Mouse (Mus musculus) neural tube, embryonic 13.5 days (tissue): ENCODE results near the gene Pex6. TPM values are rescaled to one million over a fixed set of nuclear protein-coding genes. Genes with fewer than 3 reads are reported as not detected.

Source experiments
- ATAC-seq: fragments of 200-750 bp; cut with Nextera tagmentation; 2 replicates; pipeline ENCODE4 v1.8.0; 2017; ENCODE audit warnings: low read depth, mild to moderate bottlenecking, moderate TSS enrichment, moderate library complexity
- H3K27ac ChIP-seq: fragments of 300-500 bp; sonication (generic); replicated peaks from 2 replicates; pipeline ENCODE4 v1.5.1; 2015; ENCODE audit warnings: moderate library complexity, mild to moderate bottlenecking, inconsistent platforms
- H3K27me3 ChIP-seq: fragments of 300-500 bp; sonication (generic); 2 replicates; pipeline ENCODE4 v1.6.1; 2015; ENCODE audit warnings: mild to moderate bottlenecking, inconsistent platforms
- H3K36me3 ChIP-seq: fragments of 300-500 bp; sonication (generic); 2 replicates; pipeline ENCODE4 v1.6.1; 2015; ENCODE audit warnings: mild to moderate bottlenecking, inconsistent platforms
- H3K4me1 ChIP-seq: fragments of 300-500 bp; sonication (generic); replicated peaks from 2 replicates; pipeline ENCODE4 v1.6.1; 2015; ENCODE audit warnings: inconsistent platforms
- H3K4me2 ChIP-seq: fragments of 300-500 bp; sonication (generic); 2 replicates; pipeline ENCODE4 v1.6.1; 2015; ENCODE audit warnings: inconsistent platforms, mild to moderate bottlenecking, moderate library complexity
- H3K4me3 ChIP-seq: fragments of 300-500 bp; sonication (generic); 2 replicates; pipeline ENCODE4 v1.5.1; 2015; ENCODE audit warnings: mild to moderate bottlenecking, inconsistent platforms
- H3K9ac ChIP-seq: fragments of 300-500 bp; sonication (generic); 2 replicates; pipeline ENCODE4 v1.6.1; 2015; ENCODE audit warnings: moderate library complexity, mild to moderate bottlenecking, inconsistent platforms
- H3K9me3 ChIP-seq: fragments of 300-500 bp; sonication (generic); 2 replicates; pipeline ENCODE4 v1.6.1; 2016; ENCODE audit warnings: inconsistent platforms
- WGBS: fragments of 180-500 bp; shearing (Covaris S2); methylation state at CpG from one replicate; pipeline ENCODE4 v1.1.7; 2015; 5-methylcytosine and 5-hydroxymethylcytosine counted together
- polyA plus RNA-seq: library from polyadenylated mRNA; unstranded; fragments of >200 nt; fragmentation: Nextera tagmentation; extraction: Ambion mirVana; gene quantifications from 2 replicates; pipeline ENCODE4 v1.2.1, GENCODE M21; 2015

Pex6 gene
- polyA plus RNA-seq, 1 experiment from 2014 or later, result 23.2 TPM

DNA sequence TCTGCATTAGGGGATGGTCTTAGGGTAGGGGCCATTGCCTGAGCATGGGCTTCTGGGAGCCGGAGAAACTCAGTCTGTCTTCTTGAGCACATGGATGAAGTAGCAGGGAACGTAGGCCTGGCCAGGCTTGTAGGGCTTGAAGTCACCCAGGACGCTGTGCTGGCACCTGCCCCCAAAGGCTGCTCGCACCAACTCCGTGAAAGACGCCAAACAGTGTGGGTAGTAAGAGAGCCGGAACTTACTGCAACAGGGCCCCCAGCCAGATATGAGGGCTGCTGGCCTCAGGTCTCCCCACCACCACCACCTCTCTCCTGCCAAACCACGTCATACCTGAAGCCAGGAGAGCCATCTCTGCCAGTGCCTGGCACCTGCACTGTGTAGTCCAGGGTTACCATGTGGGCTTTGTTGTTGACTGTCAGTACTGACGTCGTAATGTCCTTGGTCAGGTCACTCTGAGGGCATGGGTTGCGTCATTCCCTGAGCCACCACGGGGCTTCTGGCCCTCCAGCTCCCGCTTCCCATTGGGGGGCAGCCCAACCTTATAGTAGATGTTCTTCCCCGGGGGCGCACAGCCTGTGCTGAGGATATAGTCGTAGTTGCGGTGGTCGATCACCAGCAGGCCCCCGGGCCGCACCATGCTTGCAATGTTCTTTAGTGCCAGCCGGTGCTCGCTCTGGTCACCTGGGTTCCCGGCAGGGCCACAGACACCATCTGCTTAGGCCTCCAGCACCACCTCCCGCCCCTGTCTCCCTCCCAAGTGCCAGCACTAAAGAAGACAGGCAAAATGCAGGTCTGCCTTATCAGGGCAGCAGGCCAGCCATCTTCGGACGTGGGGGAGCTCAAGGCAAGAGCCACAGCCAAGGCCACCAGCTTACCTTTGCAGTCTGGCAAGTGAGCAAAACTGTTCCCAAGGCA, 14.7 kb downstream of the Pex6 start:
- ATAC-seq, result no peak
- Histone ChIP-seq H3K36me3 (peaks cover 47% of the 10 kb centered on the region), H3K4me1 (no peaks in the 10 kb centered on the region; the same call in 1 of the 2 replicates), H3K4me3 (no peak overlapping the region), H3K9me3 (no peaks in the 10 kb centered on the region), H3K27me3 (peaks cover 19% of the 10 kb centered on the region), H3K4me2 (no peak overlapping the region), H3K9ac (no peak overlapping the region), H3K27ac (no peak overlapping the region)
- 91% methylated on average over 26 of the region's 26 CpGs for WGBS

DNA sequence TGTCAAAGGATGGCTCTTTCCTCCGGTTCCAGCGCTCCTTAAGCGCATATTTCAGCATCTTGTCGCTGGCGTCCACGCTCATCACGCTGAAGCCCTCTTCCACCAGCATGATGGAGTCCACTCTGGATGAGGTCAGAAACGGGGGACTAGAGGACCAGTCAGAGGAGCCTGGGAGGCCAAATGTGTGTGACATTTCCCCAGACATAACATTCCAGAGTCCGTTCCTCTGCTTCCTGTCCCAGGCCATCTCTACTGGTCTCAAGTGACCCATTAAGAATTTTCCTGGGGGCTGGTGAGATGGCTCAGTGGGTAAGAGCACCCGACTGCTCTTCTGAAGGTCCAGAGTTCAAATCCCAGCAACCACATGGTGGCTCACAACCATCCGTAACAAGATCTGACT, 16.0 kb downstream of the Pex6 start:
- Histone ChIP-seq H3K9ac (no peak overlapping the region), H3K27me3 (peaks cover 19% of the 10 kb centered on the region), H3K27ac (no peak overlapping the region), H3K9me3 (no peaks in the 10 kb centered on the region), H3K36me3 (peaks cover 34% of the 10 kb centered on the region), H3K4me3 (no peak overlapping the region), H3K4me1 (no peaks in the 10 kb centered on the region; the same call in 1 of the 2 replicates), H3K4me2 (no peak overlapping the region)
- WGBS, result 88% methylated on average over 11 of the region's 11 CpGs
- ATAC-seq, result no peak

DNA sequence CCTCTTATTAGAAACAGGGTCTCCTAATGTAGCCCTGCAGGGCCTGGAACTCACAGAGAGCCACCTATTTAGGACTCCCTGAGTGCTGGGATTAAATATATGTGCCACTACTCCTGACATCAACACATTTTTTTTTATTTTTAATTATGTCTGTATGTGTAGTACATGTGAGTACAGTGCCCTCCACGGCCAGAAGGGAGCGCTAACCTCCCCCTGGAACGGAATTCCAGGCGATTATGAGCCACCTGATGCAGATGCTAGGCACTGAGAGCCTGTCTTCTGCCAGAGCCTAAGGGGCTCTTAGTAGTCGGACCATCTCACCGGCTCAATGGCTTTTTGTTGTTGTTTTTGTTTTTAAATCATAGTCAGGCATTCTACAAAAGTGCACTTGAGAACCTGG, 16.8 kb downstream of the Pex6 start:
- H3K9ac ChIP-seq, result no peak overlapping the region
- 41% methylated on average over 6 of the region's 6 CpGs for WGBS

DNA sequence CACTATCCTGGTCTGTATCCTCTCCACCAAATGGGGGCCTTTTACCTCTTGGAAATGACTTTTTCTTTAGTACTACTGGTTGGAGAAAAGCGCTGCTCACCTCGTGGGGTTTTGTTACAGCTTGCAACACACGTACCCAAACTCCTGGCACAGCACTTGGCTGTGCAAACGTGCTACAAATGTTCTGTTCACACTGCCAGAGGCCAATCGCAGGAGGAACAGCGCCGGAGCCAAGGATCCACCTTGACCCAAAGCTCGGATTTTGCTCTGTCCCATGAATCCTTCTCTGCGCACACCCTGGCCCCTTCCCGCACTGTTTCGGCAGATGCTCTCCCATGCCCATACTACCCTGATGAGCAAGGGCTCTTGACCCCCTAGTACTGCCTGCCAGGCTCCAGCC, 17.2 kb downstream of the Pex6 start:
- 49% methylated on average over 11 of the region's 11 CpGs for WGBS
- no peak for ATAC-seq

More for the DNA sequence above, 16.8 kb downstream of the Pex6 start:
- peaks cover 19% of the 10 kb centered on the region for H3K27me3 ChIP-seq
- H3K4me1 ChIP-seq, result no peaks in the 10 kb centered on the region; the same call in 1 of the 2 replicates
- ATAC-seq, result no peak
- H3K36me3 ChIP-seq, result peaks cover 31% of the 10 kb centered on the region
- no peak overlapping the region for H3K4me3 ChIP-seq
- H3K9me3 ChIP-seq, result no peaks in the 10 kb centered on the region
- H3K27ac ChIP-seq, result no peak overlapping the region
- no peak overlapping the region for H3K4me2 ChIP-seq

DNA sequence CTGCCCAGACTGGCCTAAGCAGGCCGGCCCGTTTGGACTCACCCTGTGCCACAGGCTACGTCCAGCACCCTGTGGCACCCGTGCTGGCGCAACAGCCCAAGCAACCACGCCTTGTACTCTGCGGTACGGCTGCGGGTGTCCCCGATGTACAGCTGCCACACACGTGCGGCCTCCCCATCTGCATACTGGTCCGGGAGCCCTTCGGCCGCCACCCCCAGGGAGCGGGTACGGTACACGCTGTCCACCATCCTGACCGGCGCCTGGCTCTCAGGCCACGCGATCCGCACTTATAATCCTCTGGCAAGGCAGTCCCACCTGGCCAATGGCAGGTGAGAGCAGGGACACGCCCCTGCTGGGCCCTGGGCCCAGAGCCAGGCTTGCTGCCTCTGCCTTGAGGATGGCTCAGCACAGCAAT, 17.6 kb downstream of the Pex6 start, which contains the start of gene Gnmt:
Gene Gnmt (minus strand): TSS at position 265 of the 415 bp plus-strand sequence.
- H3K36me3 ChIP-seq, result peaks cover 22% of the 10 kb centered on the region
- peak within 1 kb of the TSS; percentile 51 for H3K9ac ChIP-seq
- 24% methylated on average over 24 of the region's 24 CpGs for WGBS
- H3K27ac ChIP-seq, result no peak within 1 kb of the TSS
- no peaks in the 10 kb centered on the region; the same call in 1 of the 2 replicates for H3K4me1 ChIP-seq
- peaks cover 19% of the 10 kb centered on the region for H3K27me3 ChIP-seq
- no peak for ATAC-seq
- H3K9me3 ChIP-seq, result no peaks in the 10 kb centered on the region
- H3K4me2 ChIP-seq, result peak within 1 kb of the TSS; percentile 21; the same call in 1 of the 2 replicates
- H3K4me3 ChIP-seq, result no peak within 1 kb of the TSS

More for the DNA sequence above, 17.2 kb downstream of the Pex6 start:
- 0 out of 2 replicates have a peak overlapping the region, but pooled peaks have one; percentile 21 for H3K4me2 ChIP-seq
- H3K36me3 ChIP-seq, result peaks cover 26% of the 10 kb centered on the region
- peaks cover 19% of the 10 kb centered on the region for H3K27me3 ChIP-seq
- no peaks in the 10 kb centered on the region for H3K9me3 ChIP-seq
- no peaks in the 10 kb centered on the region; the same call in 1 of the 2 replicates for H3K4me1 ChIP-seq
- H3K9ac ChIP-seq, result peak overlapping the region; percentile 51; the same call in 1 of the 2 replicates
- H3K27ac ChIP-seq, result no peak overlapping the region
- no peak overlapping the region for H3K4me3 ChIP-seq

DNA sequence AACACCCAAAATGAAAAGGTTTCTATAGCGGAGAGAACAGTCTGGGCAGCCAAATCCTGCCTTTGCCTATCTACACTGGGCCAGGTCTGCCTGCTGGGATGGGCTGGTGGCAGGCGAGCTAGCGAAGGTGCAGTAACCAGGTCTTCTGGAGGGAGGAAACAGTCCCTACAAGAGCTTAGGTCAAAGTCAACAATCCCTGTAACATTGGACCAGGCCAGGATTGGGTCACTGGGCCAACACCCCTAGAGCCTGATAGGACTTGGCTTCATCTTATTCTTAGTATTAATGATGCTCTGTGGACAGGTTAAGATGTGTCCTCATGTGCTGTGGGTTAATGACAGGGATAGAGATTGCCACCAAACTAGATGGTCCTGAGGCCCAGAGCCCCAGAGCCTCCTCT, 22.8 kb downstream of the Pex6 start:
- Histone ChIP-seq H3K27me3 (peaks cover 7% of the 10 kb centered on the region), H3K4me3 (no peak overlapping the region), H3K9me3 (no peaks in the 10 kb centered on the region), H3K4me2 (no peak overlapping the region), H3K9ac (no peak overlapping the region), H3K36me3 (peaks cover 40% of the 10 kb centered on the region), H3K27ac (no peak overlapping the region), H3K4me1 (no peaks in the 10 kb centered on the region; the same call in 1 of the 2 replicates)
- 92% methylated on average over 3 of the region's 3 CpGs for WGBS
- no peak for ATAC-seq

DNA sequence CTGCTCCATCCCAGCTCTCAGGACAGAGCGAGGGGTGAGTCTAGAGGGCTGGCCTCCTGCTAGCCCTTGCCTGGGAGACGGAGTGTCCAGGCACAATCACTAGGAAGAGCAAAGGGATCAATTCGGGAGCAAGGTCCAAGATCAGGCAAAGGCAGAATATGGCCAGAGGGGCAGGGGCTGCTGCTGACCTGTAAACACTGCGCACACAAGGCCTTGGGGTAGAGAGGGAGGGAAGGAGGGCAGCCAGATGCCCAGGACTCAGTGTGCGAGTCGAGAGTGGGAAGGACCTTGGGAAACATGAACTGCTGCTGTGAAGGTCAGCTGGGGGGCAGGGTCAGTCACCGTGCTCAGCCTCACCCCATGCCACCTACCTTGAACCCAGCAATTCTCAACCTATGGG, 24.0 kb downstream of the Pex6 start:
- Histone ChIP-seq H3K9me3 (no peaks in the 10 kb centered on the region), H3K4me3 (no peak overlapping the region), H3K4me2 (no peak overlapping the region), H3K4me1 (no peaks in the 10 kb centered on the region), H3K36me3 (peaks cover 42% of the 10 kb centered on the region), H3K27ac (no peak overlapping the region), H3K27me3 (no peaks in the 10 kb centered on the region), H3K9ac (no peak overlapping the region)
- ATAC-seq, result 0 out of 2 replicates have a peak, but pooled peaks have one; percentile 19
- 89% methylated on average over 7 of the region's 7 CpGs for WGBS

DNA sequence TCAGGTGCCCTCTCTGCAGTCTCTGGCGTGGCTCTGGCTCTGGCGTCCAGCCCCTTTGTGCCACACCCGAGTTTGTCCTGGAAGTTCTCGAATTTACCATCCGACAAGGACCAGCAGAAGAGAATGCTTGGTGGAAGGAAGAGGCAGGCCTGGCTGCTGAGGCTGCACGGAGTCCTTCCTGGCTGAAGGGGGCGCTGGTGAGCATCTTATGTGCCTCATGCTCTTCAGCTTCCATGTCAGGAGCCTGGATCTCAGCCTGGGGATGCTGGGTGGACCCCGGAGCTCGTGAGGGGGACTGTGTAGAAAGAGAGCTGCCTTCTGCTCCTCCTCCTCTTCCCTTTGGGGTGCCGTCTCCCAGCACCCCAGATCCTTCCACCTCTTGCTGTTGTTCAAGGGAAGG, 24.9 kb downstream of the Pex6 start:
- no peak overlapping the region for H3K9ac ChIP-seq
- no peak for ATAC-seq
- 63% methylated on average over 10 of the region's 10 CpGs for WGBS

DNA sequence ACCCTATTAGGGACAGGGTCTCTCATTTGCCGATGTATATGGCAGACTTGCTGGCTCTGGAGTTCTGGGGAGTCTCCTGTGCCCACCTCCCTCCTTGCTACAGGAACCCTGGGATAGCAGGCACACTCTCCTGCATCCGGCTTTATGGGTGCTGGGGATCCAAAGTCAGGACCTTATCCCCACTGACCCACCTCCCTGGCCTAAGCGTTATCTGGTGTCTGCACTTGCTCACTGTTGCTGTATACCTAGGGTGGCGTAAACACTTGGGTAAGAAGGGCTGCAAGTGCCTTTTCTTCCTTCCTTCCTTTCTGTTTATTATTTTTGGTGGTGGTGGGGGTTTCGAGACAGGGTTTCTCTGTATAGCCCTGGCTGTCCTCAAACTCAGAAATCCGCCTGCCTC, 30.0 kb downstream of the Pex6 start:
- H3K4me1 ChIP-seq, result no peaks in the 10 kb centered on the region
- H3K4me3 ChIP-seq, result no peak overlapping the region
- peaks cover 70% of the 10 kb centered on the region for H3K36me3 ChIP-seq
- no peaks in the 10 kb centered on the region for H3K27me3 ChIP-seq
- no peak overlapping the region for H3K9ac ChIP-seq
- H3K27ac ChIP-seq, result no peak overlapping the region
- no peak overlapping the region for H3K4me2 ChIP-seq
- H3K9me3 ChIP-seq, result no peaks in the 10 kb centered on the region
- ATAC-seq, result no peak
- WGBS, result 98% methylated on average over 6 of the region's 6 CpGs

More for the DNA sequence above, 24.9 kb downstream of the Pex6 start:
- Histone ChIP-seq H3K9me3 (no peaks in the 10 kb centered on the region), H3K4me1 (no peaks in the 10 kb centered on the region), H3K4me3 (no peak overlapping the region), H3K27me3 (no peaks in the 10 kb centered on the region), H3K27ac (no peak overlapping the region), H3K4me2 (no peak overlapping the region), H3K36me3 (peaks cover 44% of the 10 kb centered on the region)

DNA sequence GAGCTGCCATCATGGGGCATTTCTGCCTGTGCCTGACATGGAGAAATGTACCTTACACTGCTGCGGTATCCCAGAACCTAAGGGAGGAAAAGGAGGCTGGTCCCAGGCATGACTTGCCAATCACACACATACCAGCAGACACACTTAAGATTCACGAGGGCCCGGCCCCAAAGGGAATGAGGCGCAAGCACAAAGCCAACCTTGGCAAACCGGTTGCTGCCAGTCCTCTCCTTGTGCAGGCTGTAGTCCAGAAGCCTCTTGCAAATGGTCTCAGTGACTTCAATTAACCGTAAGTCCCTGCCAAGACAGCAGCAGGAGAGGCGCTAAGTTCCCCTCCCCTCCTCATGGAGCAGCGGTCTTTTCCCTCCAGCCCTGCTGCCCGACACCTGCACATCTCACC, 31.7 kb downstream of the Pex6 start:
- Histone ChIP-seq H3K27me3 (no peaks in the 10 kb centered on the region), H3K9me3 (no peaks in the 10 kb centered on the region), H3K4me1 (no peaks in the 10 kb centered on the region), H3K27ac (no peak overlapping the region), H3K4me3 (no peak overlapping the region), H3K36me3 (peaks cover 72% of the 10 kb centered on the region), H3K4me2 (no peak overlapping the region), H3K9ac (no peak overlapping the region)
- 89% methylated on average over 9 of the region's 9 CpGs for WGBS
- no peak for ATAC-seq

DNA sequence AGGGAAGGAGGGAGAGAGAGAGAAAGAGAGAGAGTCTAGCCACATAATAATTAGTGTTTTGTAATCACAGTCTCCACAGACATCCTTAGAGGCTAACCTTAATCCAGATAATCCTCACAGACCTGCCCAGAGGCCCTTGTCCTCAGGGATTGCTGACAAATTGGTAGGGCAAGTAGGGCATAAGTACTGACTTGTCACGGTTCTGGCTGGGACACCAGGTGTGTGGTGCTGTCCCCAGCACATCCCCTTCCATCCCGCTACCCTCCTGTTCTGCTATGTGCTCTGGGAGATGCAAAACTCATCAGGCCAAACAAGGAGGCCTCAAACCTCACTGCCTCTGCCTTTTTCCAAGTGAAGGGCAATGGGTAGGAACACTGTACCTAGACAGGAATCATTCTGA, 34.2 kb downstream of the Pex6 start:
- Histone ChIP-seq H3K27ac (no peak overlapping the region), H3K36me3 (peaks cover 63% of the 10 kb centered on the region), H3K27me3 (no peaks in the 10 kb centered on the region), H3K4me3 (no peak overlapping the region), H3K4me2 (no peak overlapping the region), H3K9ac (no peak overlapping the region), H3K9me3 (no peaks in the 10 kb centered on the region), H3K4me1 (peaks cover 12% of the 10 kb centered on the region)
- ATAC-seq, result no peak
- WGBS, result 87% methylated on average over 2 of the region's 2 CpGs

DNA sequence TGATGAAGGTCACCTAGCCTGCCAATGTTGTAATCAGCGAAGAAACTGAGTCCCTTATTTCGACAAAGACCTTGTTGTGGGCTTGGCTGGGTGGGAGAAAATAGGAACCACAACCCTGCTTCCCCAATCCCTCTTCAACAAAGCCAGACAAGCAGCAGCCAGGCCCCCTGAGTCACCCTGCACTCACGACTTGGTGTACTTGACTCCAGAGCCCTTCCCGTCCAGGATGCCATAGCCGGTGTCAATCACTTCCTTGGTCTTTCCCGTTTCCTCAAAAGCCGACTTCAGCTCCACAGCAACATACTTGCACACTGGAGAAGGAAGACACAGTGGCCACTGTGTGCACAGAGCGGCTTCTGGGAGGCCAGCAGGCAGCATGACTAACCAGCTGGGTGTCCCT, 36.0 kb downstream of the Pex6 start:
- no peak overlapping the region for H3K9ac ChIP-seq
- no peaks in the 10 kb centered on the region for H3K27me3 ChIP-seq
- no peak for ATAC-seq
- 87% methylated on average over 8 of the region's 8 CpGs for WGBS
- peaks cover 22% of the 10 kb centered on the region for H3K4me1 ChIP-seq
- no peaks in the 10 kb centered on the region for H3K9me3 ChIP-seq
- H3K27ac ChIP-seq, result no peak overlapping the region
- no peak overlapping the region for H3K4me2 ChIP-seq
- peaks cover 50% of the 10 kb centered on the region for H3K36me3 ChIP-seq
- H3K4me3 ChIP-seq, result no peak overlapping the region
